Mouse (Mus musculus) adrenal gland, postnatal 4 days (tissue): Measurements from ENCODE around the gene Ppp1r36. TPM values are rescaled to one million over a fixed set of nuclear protein-coding genes. Genes with fewer than 3 reads are reported as not detected.

Source experiments
- DNase-seq, 2 experiments: peaks; one replicate each; pipeline ENCODE4 v3.0.0; 2021 to 2022; ENCODE audit warnings: low spot score in 2 of 2, mixed read lengths in 2 of 2
- total RNA-seq, 2 experiments: library from RNA; stranded (reverse); gene quantifications; 2 replicates each; pipeline ENCODE4 v1.2.3; 2021

The Ppp1r36 gene
- total RNA-seq, 2 experiments from 2014 or later: 0.56 to 1.0 TPM

DNA sequence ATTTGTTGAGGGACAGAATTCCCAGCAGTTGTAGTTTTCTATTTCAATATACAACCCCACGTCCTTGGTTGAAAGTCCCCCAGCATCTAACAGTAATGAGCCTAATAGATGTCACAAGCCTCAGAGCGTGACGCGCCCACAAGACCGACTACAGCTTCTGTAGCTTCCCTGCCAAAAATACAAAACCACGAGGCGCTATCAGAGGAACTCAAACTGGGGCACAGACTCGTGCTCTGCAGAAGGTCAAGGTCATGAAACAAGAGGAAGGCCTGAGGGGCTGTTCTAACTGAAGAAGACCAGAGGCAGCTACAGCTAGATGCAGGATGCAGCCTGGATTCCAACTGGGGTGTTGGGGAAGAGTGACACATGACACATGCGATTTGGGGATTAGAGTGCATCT is 69.6 kb downstream of the Ppp1r36 start:
- no peak for DNase-seq

Other genes with a start within 250 kb of the Ppp1r36 start
- under 1 TPM in 1 of 2 experiments, not detected in 1; 0.20 TPM for gene Esr2, start 240.3 kb upstream of the Ppp1r36 start, total RNA-seq
- gene Tex21, start 170.8 kb upstream of the Ppp1r36 start, total RNA-seq: not detected
- 10 to 100 TPM; 48.3 to 56.2 TPM for gene Mthfd1, start 162.2 kb upstream of the Ppp1r36 start, total RNA-seq
- 1 to 10 TPM; 1.9 to 2.4 TPM for gene Akap5, start 92.6 kb upstream of the Ppp1r36 start, total RNA-seq
- 10 to 100 TPM; 16.5 to 16.6 TPM for gene Zbtb25, start 47.9 kb upstream of the Ppp1r36 start, total RNA-seq
- 1 to 10 TPM; 8.9 to 9.4 TPM for gene Zbtb1, start 47.3 kb upstream of the Ppp1r36 start, total RNA-seq
- gene Hspa2, start 13.4 kb upstream of the Ppp1r36 start, total RNA-seq: 10 to 100 TPM; 22.7 to 24.4 TPM
- 10 to 100 TPM; 21.0 to 29.2 TPM for gene Plekhg3, start 113.4 kb downstream of the Ppp1r36 start, total RNA-seq